Mouse (Mus musculus) limb, embryonic 15.5 days (tissue): ENCODE data around the gene Tcp1. TPM values are rescaled to one million over a fixed set of nuclear protein-coding genes. Genes with fewer than 3 reads are reported as not detected.
"Not testable (repeated sequence)": the region's sequence is repeated elsewhere in the genome, so short reads cannot be mapped to it uniquely, and the experiment has no call there.

Experiments
- ATAC-seq: fragments of 200-750 bp; cut with Nextera tagmentation; 2 replicates; pipeline ENCODE4 v1.8.0; 2017; ENCODE audit warnings: low read depth, moderate TSS enrichment; ENCODE audit not compliant: insufficient number of reproducible peaks, low FRiP score, low TSS enrichment
- H3K27ac ChIP-seq: fragments of 300-500 bp; sonication (generic); 2 replicates; pipeline ENCODE4 v1.5.1; 2015; ENCODE audit warnings: moderate library complexity, mild to moderate bottlenecking, inconsistent platforms
- H3K27me3 ChIP-seq: fragments of 300-500 bp; sonication (generic); 2 replicates; pipeline ENCODE4 v1.6.1; 2015; ENCODE audit warnings: inconsistent platforms
- H3K36me3 ChIP-seq: fragments of 300-500 bp; sonication (generic); 2 replicates; pipeline ENCODE4 v1.6.1; 2015; ENCODE audit warnings: inconsistent platforms
- H3K4me1 ChIP-seq: fragments of 300-500 bp; sonication (generic); 2 replicates; pipeline ENCODE4 v1.6.1; 2015; ENCODE audit warnings: inconsistent platforms
- H3K4me2 ChIP-seq: fragments of 300-500 bp; sonication (generic); 2 replicates; pipeline ENCODE4 v1.6.1; 2015; ENCODE audit warnings: mild to moderate bottlenecking, inconsistent platforms
- H3K4me3 ChIP-seq: fragments of 300-500 bp; sonication (generic); 2 replicates; pipeline ENCODE4 v1.5.1; 2015; ENCODE audit warnings: mild to moderate bottlenecking, inconsistent platforms
- H3K9ac ChIP-seq: fragments of 300-500 bp; sonication (generic); 2 replicates; pipeline ENCODE4 v1.6.1; 2015; ENCODE audit warnings: inconsistent platforms
- H3K9me3 ChIP-seq: fragments of 300-500 bp; sonication (generic); 2 replicates; pipeline ENCODE4 v1.6.1; 2016; ENCODE audit warnings: inconsistent platforms
- WGBS: fragments of 180-500 bp; shearing (Covaris S2); methylation state at CpG from one replicate; pipeline ENCODE4 v1.1.7; 2015; 5-methylcytosine and 5-hydroxymethylcytosine counted together
- polyA plus RNA-seq: library from polyadenylated mRNA; unstranded; fragments of >200 nt; fragmentation: Nextera tagmentation; extraction: Ambion mirVana; gene quantifications from 2 replicates; pipeline ENCODE4 v1.2.1, GENCODE M21; 2015

Gene Tcp1
- polyA plus RNA-seq, 1 experiment from 2014 or later, result 369 TPM

DNA sequence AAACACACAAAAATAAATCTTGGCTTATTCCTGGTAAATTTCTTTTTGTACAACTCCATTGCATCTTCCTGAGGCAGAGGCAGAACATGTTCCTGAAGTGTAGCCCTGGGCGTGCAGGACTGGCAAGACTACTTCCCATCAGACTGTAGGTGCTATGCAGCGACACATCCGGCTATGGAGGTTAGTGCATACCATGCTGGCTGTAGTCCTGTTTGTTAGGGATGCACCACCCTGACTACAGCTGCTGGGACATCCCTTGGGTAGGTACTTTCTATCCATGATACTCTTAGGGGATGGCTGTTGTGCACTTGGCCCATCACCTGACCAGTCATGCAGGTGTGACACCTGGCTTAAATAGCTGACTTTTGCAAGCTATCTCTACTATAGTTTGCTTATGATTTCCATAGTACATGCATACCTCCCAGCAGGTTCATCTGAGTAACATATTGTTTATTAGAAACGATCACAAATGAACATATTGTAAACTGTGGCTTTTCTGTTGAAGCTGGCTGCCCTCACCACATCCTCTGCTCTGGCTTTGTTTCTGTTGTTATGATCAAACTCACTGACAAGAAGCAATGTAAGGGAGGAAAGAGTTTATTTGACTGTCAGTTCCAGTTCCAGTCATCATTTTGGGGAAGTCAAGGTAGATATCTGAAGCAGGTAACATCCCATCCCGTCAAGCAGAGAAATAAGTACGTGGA lies 27.1 kb downstream of the Tcp1 start:
- Histone ChIP-seq H3K9ac (no peak overlapping the region), H3K9me3 (no peaks in the 10 kb centered on the region), H3K27ac (no peak overlapping the region), H3K4me2 (no peak overlapping the region), H3K4me1 (peaks cover 9% of the 10 kb centered on the region), H3K4me3 (no peak overlapping the region), H3K27me3 (no peaks in the 10 kb centered on the region), H3K36me3 (peaks cover 41% of the 10 kb centered on the region)
- ATAC-seq, result no peak
- WGBS, result 93% methylated on average over 6 of the region's 6 CpGs

DNA sequence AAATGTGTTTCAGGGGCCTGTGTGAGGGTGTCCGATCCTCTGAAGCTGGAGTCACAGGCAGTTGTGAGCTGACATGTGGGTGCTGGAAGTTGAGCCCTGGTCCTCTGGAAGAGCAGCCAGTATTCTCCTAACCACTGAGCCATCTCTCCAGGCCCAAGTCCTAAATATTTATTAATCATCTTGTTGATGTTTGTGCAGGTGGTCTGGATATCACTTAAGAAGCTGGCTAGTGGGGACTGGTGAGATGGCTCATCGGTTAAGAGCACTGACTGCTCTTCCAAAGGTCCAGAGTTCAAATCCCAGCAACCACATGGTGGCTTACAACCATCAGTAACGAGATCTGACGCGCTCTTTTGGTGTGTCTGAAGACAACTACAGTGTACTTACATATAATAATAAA lies 34.2 kb downstream of the Tcp1 start:
- no peaks in the 10 kb centered on the region for H3K9me3 ChIP-seq
- 92% methylated on average over 5 of the region's 5 CpGs for WGBS
- no peaks in the 10 kb centered on the region for H3K4me1 ChIP-seq
- no peak for ATAC-seq
- H3K9ac ChIP-seq, result no peak overlapping the region
- peaks cover 63% of the 10 kb centered on the region for H3K36me3 ChIP-seq
- no peak overlapping the region for H3K4me2 ChIP-seq
- no peak overlapping the region for H3K27ac ChIP-seq
- no peak overlapping the region for H3K4me3 ChIP-seq
- no peaks in the 10 kb centered on the region for H3K27me3 ChIP-seq

- Histone ChIP-seq H3K27ac (no peak overlapping the region), H3K9ac (no peak overlapping the region), H3K4me2 (no peak overlapping the region), H3K9me3 (no peaks in the 10 kb centered on the region), H3K36me3 (peaks cover 28% of the 10 kb centered on the region), H3K27me3 (no peaks in the 10 kb centered on the region), H3K4me3 (no peak overlapping the region), H3K4me1 (peaks cover 8% of the 10 kb centered on the region)
- ATAC-seq, result no peak
- WGBS, result 87% methylated on average over 8 of the region's 8 CpGs
Measured at GRCm38 (mm10) chr17:12956664-12957063, 41.2 kb downstream of the Tcp1 start.

DNA sequence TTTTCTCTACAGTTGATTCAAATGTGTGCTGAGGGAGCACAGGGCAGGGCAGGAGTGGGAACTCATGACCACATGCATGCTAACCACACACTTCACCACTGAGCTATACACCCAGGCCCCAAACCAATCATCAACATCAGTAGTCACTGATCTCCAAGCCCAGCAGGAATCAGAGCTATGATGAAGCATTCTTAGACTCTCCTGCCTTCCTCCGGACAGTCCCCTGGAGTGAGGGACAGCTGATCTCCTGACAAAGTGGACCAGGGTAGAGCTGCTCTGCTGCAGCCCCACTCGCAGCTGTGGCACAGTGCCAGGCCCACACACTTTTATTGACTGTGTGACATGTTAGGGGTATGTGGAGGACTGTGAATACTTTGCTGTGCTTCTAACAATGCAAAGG lies 43.9 kb downstream of the Tcp1 start:
- 0 out of 2 replicates have a peak overlapping the region, but pooled peaks have one; percentile 25 for H3K4me2 ChIP-seq
- H3K27me3 ChIP-seq, H3K4me3 ChIP-seq, ATAC-seq, H3K9ac ChIP-seq, H3K4me1 ChIP-seq, H3K27ac ChIP-seq, H3K9me3 ChIP-seq: not testable (repeated sequence)
- 21% methylated on average over 2 of the region's 2 CpGs for WGBS
- H3K36me3 ChIP-seq, result peaks cover 17% of the 10 kb centered on the region

DNA sequence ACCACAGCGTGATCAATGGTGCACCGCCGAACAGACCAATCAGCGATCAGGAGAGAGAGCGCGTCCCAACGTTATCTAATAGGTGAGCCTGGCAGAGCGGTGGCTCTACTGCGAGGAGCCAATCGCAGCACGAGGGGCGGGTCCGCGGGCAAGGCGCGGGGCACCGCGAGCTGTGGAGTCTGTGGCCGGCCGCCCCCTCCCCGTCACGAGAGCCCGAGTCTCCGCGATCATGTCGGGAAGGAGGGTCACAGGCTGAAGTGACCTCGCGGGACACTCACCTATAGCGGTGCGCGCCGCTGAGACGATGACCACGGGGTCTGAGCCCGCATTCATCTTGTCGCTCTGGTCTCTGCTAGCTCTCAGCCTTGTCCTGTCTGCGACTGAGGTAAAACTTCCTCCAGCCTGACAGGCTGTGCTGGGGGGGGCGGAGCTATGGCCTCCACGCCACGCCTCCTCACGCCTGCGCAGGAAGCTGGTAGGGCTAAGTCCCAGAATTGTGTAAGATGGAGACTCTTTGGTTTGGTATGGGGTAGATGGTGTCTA lies 44.9 kb downstream of the Tcp1 start, which contains the start of gene Acat2:
TSS of gene Acat2 (minus strand) at position 417 of the 543 bp plus-strand sequence.
- Histone ChIP-seq H3K27me3 (no peaks in the 10 kb centered on the region), H3K36me3 (peaks cover 18% of the 10 kb centered on the region), H3K4me3 (peak within 1 kb of the TSS; percentile 60), H3K27ac (peak within 1 kb of the TSS; percentile 87), H3K9me3 (no peaks in the 10 kb centered on the region), H3K4me2 (peak within 1 kb of the TSS; percentile 67), H3K4me1 (peaks cover 8% of the 10 kb centered on the region), H3K9ac (peak within 1 kb of the TSS; percentile 35)
- under 1% methylated on average over 42 of the region's 42 CpGs for WGBS
- ATAC-seq, result peak; percentile 97

- Histone ChIP-seq H3K9ac (no peak overlapping the region), H3K9me3 (no peaks in the 10 kb centered on the region), H3K4me2 (no peak overlapping the region), H3K27ac (no peak overlapping the region), H3K4me3 (no peak overlapping the region), H3K36me3 (peaks cover 25% of the 10 kb centered on the region), H3K4me1 (peaks cover 8% of the 10 kb centered on the region), H3K27me3 (no peaks in the 10 kb centered on the region)
- 73% methylated on average over 3 of the region's 3 CpGs for WGBS
- no peak for ATAC-seq
Measured at GRCm38 (mm10) chr17:12963476-12963875, 48.0 kb downstream of the Tcp1 start.

- H3K27ac ChIP-seq, result no peak overlapping the region
- peaks cover 35% of the 10 kb centered on the region for H3K36me3 ChIP-seq
- no peak for ATAC-seq
- no peaks in the 10 kb centered on the region for H3K9me3 ChIP-seq
- no peak overlapping the region for H3K4me3 ChIP-seq
- H3K27me3 ChIP-seq, result no peaks in the 10 kb centered on the region
- no peak overlapping the region for H3K4me2 ChIP-seq
- WGBS, result 92% methylated on average over 2 of the region's 2 CpGs
- H3K4me1 ChIP-seq, result no peaks in the 10 kb centered on the region
- no peak overlapping the region for H3K9ac ChIP-seq
Measured at GRCm38 (mm10) chr17:12967173-12967572, 51.7 kb downstream of the Tcp1 start.

DNA sequence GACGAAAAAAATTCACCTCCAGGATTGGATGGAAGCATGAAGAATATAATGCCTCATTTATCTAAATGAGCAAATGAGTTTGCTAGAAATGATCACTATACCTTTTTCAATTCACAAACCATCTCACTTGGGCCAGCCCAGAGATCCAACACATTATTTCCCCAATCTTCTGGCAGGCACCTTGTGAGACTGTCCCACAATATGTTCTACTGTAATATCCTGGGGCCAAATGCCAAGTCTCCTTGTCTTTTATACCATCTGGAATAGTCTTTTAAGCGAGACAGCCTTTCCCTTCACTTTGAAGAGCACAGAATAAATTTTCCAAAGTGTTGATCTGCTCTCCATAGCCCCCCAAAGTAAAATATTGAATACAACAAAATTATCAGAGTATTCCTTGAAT lies 58.4 kb downstream of the Tcp1 start:
- H3K4me1 ChIP-seq, result no peaks in the 10 kb centered on the region
- peaks cover 56% of the 10 kb centered on the region for H3K36me3 ChIP-seq
- no peaks in the 10 kb centered on the region for H3K9me3 ChIP-seq
- ATAC-seq, result no peak
- no peak overlapping the region for H3K9ac ChIP-seq
- no peaks in the 10 kb centered on the region for H3K27me3 ChIP-seq
- no peak overlapping the region for H3K4me3 ChIP-seq
- no peak overlapping the region for H3K27ac ChIP-seq
- WGBS, result 83% methylated on average over 2 of the region's 2 CpGs
- H3K4me2 ChIP-seq, result no peak overlapping the region

Other genes with a start within 250 kb of the Tcp1 start
- not detected in 2 replicates for gene Slc22a1, start 239.9 kb upstream of the Tcp1 start, polyA plus RNA-seq
- gene Igf2r, start 146.0 kb upstream of the Tcp1 start, polyA plus RNA-seq, result 45.0 TPM in 2 replicates
- 0.92 and 1.5 TPM in 2 replicates for gene Mas1, start 47.6 kb upstream of the Tcp1 start, polyA plus RNA-seq
- gene Mrgprh, start 39.7 kb upstream of the Tcp1 start, polyA plus RNA-seq, result 0.17 and 0.29 TPM in 2 replicates
- gene Pnldc1, start 5.5 kb upstream of the Tcp1 start, polyA plus RNA-seq, result 1.6 and 2.2 TPM in 2 replicates
- 132 and 136 TPM in 2 replicates for gene Mrpl18, start 644 bp downstream of the Tcp1 start, polyA plus RNA-seq
- gene Acat3, start 24.9 kb downstream of the Tcp1 start, polyA plus RNA-seq, result 0.63 and 0.72 TPM in 2 replicates
- gene Acat2, start 45.0 kb downstream of the Tcp1 start, polyA plus RNA-seq, result 128 and 133 TPM in 2 replicates
- gene Wtap, start 78.5 kb downstream of the Tcp1 start, polyA plus RNA-seq, result 106 and 124 TPM in 2 replicates
- 89.2 and 111 TPM in 2 replicates for gene Sod2, start 91.1 kb downstream of the Tcp1 start, polyA plus RNA-seq
- gene Gpr31b, start 136.6 kb downstream of the Tcp1 start, polyA plus RNA-seq, result 0.22 TPM in 1 of 2 replicates, not detected in the other
- gene Tcp10b, start 145.4 kb downstream of the Tcp1 start, polyA plus RNA-seq, result 0.10 TPM in 1 of 2 replicates, not detected in the other
- 0.08 and 0.14 TPM in 2 replicates for gene Unc93a, start 216.1 kb downstream of the Tcp1 start, polyA plus RNA-seq